Mouse (Mus musculus) cortical plate, adult 2 months (tissue): ENCODE data around the gene Arhgef10l.

Source experiments
- CTCF ChIP-seq: fragments of 200-500 bp; IDR thresholded peaks from 2 replicates; pipeline ENCODE4 v1.5.1; 2011; ENCODE audit warnings: mild to moderate bottlenecking, control low read depth, low read length; ENCODE audit not compliant: insufficient read depth; ENCODE audit errors: extremely low read depth
- POLR2A ChIP-seq: fragments of 200-500 bp; IDR thresholded peaks from 2 replicates; pipeline ENCODE4 v1.6.1; 2011; ENCODE audit warnings: mild to moderate bottlenecking, low read length, control low read depth; ENCODE audit not compliant: insufficient read depth; ENCODE audit errors: extremely low read depth

DNA sequence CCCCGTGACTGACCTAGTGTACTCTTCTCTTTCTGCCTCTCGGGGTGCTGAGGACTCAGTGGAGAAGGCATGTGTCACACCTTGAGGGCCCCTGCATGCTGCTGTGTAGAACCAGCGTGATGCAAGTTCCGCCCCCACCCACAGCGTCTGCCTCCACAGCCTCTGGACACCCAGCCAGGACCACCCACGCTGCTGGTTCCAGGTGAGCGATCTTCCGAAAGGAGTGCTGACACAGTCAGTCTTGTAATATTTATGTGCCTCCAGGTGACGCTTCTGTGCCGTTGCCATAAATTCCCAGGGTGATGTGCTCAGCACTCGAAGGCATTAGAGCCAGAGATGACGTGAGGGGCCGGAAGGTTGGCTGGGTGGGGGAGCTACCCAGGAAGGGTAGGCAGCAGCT is 140.9 kb downstream of the Arhgef10l start:
- TF ChIP-seq POLR2A, result no peak
- TF ChIP-seq CTCF, result no peak
